Mouse (Mus musculus) heart, adult 2 months (tissue): ENCODE data around the gene Nsmce4a.
A peak's percentile ranks its signal among the peaks of the same experiment; 100 is the strongest.

Source experiments
- CTCF ChIP-seq: fragments of 200-600 bp; IDR thresholded peaks from 2 replicates; pipeline ENCODE4 v1.8.1; 2022; ENCODE audit warnings: antibody characterized with exemption, mild to moderate bottlenecking, moderate library complexity
- EP300 ChIP-seq: fragments of 200-500 bp; IDR thresholded peaks from 2 replicates; pipeline ENCODE4 v1.6.1; 2011; ENCODE audit warnings: low read depth, low read length, control low read depth; ENCODE audit not compliant: insufficient read depth
- POLR2A ChIP-seq: fragments of 200-500 bp; IDR thresholded peaks from 2 replicates; pipeline ENCODE4 v1.6.1; 2011; ENCODE audit warnings: mild to moderate bottlenecking, low read depth, low read length, control low read depth; ENCODE audit not compliant: insufficient read depth

- no peak for TF ChIP-seq POLR2A
- TF ChIP-seq CTCF: no peak
- peak; percentile 64; the same call in 1 of the 2 replicates for TF ChIP-seq EP300
Measured at GRCm38 (mm10) chr7:130568783-130569436, 4.0 kb downstream of the Nsmce4a start.
